Mouse (Mus musculus) testis, adult 10 weeks (tissue): ENCODE results near the gene Pdlim3. TPM values are rescaled to one million over a fixed set of nuclear protein-coding genes. Genes with fewer than 3 reads are reported as not detected.

Experiments
- polyA plus RNA-seq: library from polyadenylated mRNA; stranded (reverse); fragments of 350-450 nt; fragmentation: Illumina TruSeq; extraction: RNeasy Lipid Tissue Mini Kit (QIAGEN cat#74804); gene quantifications from one replicate; pipeline ENCODE4 v1.2.3, GENCODE M21; 2014; ENCODE audit warnings: low read depth, low replicate concordance

Pdlim3 gene
- 5.6 TPM for polyA plus RNA-seq

DNA sequence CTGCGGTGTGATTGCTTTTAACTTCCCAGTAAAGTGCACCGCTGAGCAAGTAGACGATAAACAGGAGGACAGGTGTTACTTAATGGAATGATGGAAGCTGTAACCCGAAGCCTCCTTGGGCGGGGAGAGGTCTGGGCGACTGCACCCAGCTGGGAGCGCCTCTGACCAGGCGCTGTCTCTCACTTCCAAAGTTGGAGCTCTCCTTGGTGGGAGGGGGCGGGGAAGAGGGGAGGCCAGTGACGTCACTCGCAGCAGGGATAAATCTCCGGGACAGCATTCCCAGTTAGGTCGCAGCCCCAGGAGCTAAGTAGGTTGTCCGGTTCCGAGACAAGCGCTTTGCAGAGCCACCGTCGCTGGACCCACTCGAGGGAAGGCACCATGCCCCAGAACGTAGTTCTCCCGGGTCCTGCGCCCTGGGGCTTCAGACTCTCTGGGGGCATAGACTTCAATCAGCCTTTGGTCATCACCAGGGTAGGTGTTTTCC is at the start of gene Pdlim3:
Gene Pdlim3, plus strand, starts transcription at position 260 of the 484 bp plus-strand sequence.

GRCm38 (mm10) chr8:45934582-45935014 is 49.3 kb downstream of the Pdlim3 start, which contains the start of gene Ccdc110:
Gene Ccdc110, plus strand, starts transcription at chr8:45934619.

Other genes with a start within 250 kb of the Pdlim3 start
- 201 TPM for gene Ccdc110, start 49.2 kb downstream of the Pdlim3 start, polyA plus RNA-seq
- gene 1700029J07Rik, start 89.8 kb downstream of the Pdlim3 start, polyA plus RNA-seq, result 206 TPM
- gene Ufsp2, start 90.1 kb downstream of the Pdlim3 start, polyA plus RNA-seq, result 66.1 TPM
- gene Lrp2bp, start 113.8 kb downstream of the Pdlim3 start, polyA plus RNA-seq, result 191 TPM
- gene Ankrd37, start 120.2 kb downstream of the Pdlim3 start, polyA plus RNA-seq, result 3.7 TPM